Mouse (Mus musculus): Measurements from ENCODE around the gene Teddm2. TPM values are rescaled to one million over a fixed set of nuclear protein-coding genes. Genes with fewer than 3 reads are reported as not detected.

The Teddm2 gene
- polyA plus RNA-seq, 1 experiment from 2014 or later: 0.67 TPM

DNA sequence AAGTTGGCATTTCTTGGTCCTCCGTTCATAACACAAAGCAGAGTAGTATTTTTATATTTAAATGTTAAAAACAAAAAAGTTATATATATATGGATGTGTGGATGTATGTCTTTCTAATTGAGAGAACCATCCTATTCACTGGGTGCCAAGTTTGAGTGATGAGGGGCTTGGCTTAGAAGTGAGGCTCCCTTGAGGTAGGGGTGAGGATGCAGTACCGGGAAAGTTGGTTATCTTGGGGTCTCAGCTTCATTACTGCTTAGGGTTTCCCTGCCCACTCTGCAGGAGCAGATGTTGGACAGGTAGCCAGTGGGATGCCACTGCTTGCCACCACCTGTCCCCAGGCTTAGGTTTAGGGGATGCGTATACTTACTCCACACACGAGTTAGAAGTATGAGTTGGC is 8.7 kb upstream of the Teddm2 start:
- H3K27me3 ChIP-seq (ENCODE audit: insufficient read depth, low read length): no peaks in the 10 kb centered on the region
- no peak overlapping the region for H3K4me3 ChIP-seq (ENCODE audit: low read length)
- no peaks in the 10 kb centered on the region for H3K9me3 ChIP-seq (ENCODE audit: low read length)
- WGBS: 82% methylated on average over 4 of the region's 4 CpGs
- H3K4me1 ChIP-seq (ENCODE audit: insufficient read depth, low read length): 0 out of 2 replicates have a peak, but pooled peaks cover 4% of the 10 kb centered on the region
- ATAC-seq (ENCODE audit: low FRiP score, low TSS enrichment): no peak
- H3K9ac ChIP-seq (replicated peaks; ENCODE audit: low read length): no peak overlapping the region
- H3K36me3 ChIP-seq (ENCODE audit: insufficient read depth, low read length): peaks cover 57% of the 10 kb centered on the region
- no peak overlapping the region for H3K27ac ChIP-seq (ENCODE audit: low read length)
- H3K4me2 ChIP-seq (replicated peaks; ENCODE audit: low read depth, low read length): no peak overlapping the region

DNA sequence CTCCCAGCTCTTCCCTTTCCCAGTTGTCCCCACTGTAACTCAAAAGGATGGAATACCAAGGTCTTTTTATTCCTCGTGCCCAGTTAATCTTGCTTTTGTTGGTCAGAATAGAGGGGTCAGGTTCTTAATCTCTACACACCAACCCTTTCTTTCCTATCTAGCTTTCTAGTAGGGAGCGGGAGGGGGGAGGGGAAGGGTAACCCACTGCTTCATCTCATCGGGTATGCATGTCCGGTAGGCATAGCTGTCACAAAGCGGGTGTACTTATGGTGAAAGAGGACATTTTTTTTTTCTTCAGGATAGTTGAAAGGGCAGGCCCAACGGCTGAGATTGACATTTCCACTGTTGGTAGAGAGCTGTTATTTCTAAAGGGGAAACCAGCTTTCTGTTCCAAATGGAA is 8.2 kb upstream of the Teddm2 start:
- peaks cover 4% of the 10 kb centered on the region; the same call in 1 of the 2 replicates for H3K4me1 ChIP-seq (ENCODE audit: insufficient read depth, low read length)
- H3K9ac ChIP-seq (replicated peaks; ENCODE audit: low read length): no peak overlapping the region
- WGBS: 93% methylated on average over 6 of the region's 6 CpGs
- no peaks in the 10 kb centered on the region for H3K27me3 ChIP-seq (ENCODE audit: insufficient read depth, low read length)
- ATAC-seq (ENCODE audit: low FRiP score, low TSS enrichment): no peak
- H3K36me3 ChIP-seq (ENCODE audit: insufficient read depth, low read length): peaks cover 63% of the 10 kb centered on the region
- no peaks in the 10 kb centered on the region for H3K9me3 ChIP-seq (ENCODE audit: low read length)
- H3K27ac ChIP-seq (ENCODE audit: low read length): no peak overlapping the region
- no peak overlapping the region for H3K4me3 ChIP-seq (ENCODE audit: low read length)
- no peak overlapping the region for H3K4me2 ChIP-seq (replicated peaks; ENCODE audit: low read depth, low read length)

DNA sequence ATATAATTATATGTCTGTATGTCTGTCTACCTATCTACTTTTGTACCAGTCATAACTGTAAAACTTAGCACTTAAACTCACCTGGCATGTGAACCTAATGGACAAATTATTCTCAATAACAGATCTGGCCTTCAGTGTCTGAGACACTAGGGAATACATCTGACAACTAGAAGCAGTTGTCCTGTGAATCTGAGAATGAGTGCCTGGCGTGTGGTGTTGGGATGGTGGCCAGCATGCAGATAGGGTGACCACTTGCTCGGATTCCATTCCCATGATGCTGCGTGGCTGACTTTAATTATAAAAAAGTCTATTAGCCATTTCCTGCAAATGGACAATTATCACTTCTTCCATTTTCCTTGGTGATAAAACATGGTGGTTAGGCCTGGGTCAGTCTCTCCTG is 5.9 kb upstream of the Teddm2 start:
- Histone ChIP-seq H3K4me2 (replicated peaks; ENCODE audit: low read depth, low read length) (no peak overlapping the region), H3K27me3 (ENCODE audit: insufficient read depth, low read length) (no peaks in the 10 kb centered on the region), H3K36me3 (ENCODE audit: insufficient read depth, low read length) (peaks cover 68% of the 10 kb centered on the region), H3K9me3 (ENCODE audit: low read length) (no peaks in the 10 kb centered on the region), H3K4me1 (ENCODE audit: insufficient read depth, low read length) (peaks cover 15% of the 10 kb centered on the region), H3K9ac (replicated peaks; ENCODE audit: low read length) (no peak overlapping the region), H3K27ac (ENCODE audit: low read length) (no peak overlapping the region), H3K4me3 (ENCODE audit: low read length) (no peak overlapping the region)
- ATAC-seq (ENCODE audit: low FRiP score, low TSS enrichment): no peak
- 97% methylated on average over 3 of the region's 3 CpGs for WGBS

DNA sequence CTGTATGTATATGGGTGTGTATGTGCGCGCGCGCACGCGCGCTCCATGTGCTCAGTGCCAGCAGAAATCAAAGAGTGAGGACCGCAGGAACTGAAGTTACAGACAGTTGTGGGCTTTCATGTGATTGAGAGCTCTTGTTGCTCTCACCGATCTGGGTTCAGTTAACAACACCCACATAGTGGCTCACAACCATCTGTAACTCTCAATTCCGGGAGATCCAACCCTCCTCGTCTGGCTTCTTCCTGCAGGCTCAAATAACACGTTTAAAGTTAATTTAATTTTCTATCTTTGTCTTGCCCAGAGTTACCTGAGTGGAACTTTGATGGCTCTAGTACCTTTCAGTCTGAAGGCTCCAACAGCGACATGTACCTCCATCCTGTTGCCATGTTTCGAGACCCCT is 4.2 kb upstream of the Teddm2 start:
- Histone ChIP-seq H3K4me1 (ENCODE audit: insufficient read depth, low read length) (peaks cover 15% of the 10 kb centered on the region), H3K27ac (ENCODE audit: low read length) (no peak overlapping the region), H3K9me3 (ENCODE audit: low read length) (no peaks in the 10 kb centered on the region), H3K4me2 (replicated peaks; ENCODE audit: low read depth, low read length) (no peak overlapping the region), H3K4me3 (ENCODE audit: low read length) (no peak overlapping the region), H3K27me3 (ENCODE audit: insufficient read depth, low read length) (no peaks in the 10 kb centered on the region), H3K36me3 (ENCODE audit: insufficient read depth, low read length) (peaks cover 63% of the 10 kb centered on the region), H3K9ac (replicated peaks; ENCODE audit: low read length) (no peak overlapping the region)
- no peak for ATAC-seq (ENCODE audit: low FRiP score, low TSS enrichment)
- WGBS: 88% methylated on average over 14 of the region's 14 CpGs

DNA sequence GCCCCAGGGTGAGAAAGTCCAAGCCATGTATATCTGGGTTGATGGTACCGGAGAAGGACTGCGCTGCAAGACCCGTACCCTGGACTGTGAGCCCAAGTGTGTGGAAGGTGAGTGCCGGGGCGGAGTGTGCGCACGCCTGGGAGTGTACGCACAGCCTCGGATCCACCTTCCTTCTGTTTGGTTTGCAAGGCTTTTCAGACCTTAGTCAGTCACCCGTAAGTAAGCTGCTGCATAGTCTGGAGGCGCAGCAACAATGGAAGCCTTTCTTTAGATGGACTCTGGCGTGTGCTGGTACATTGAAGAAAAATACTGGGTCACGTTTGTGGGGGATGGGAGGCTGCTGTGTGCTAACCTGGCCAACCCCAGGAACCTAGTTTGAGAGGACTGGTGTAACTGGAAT is 3.0 kb upstream of the Teddm2 start:
- Histone ChIP-seq H3K27me3 (ENCODE audit: insufficient read depth, low read length) (no peaks in the 10 kb centered on the region), H3K9me3 (ENCODE audit: low read length) (no peaks in the 10 kb centered on the region), H3K27ac (ENCODE audit: low read length) (no peak overlapping the region), H3K4me2 (replicated peaks; ENCODE audit: low read depth, low read length) (no peak overlapping the region), H3K9ac (replicated peaks; ENCODE audit: low read length) (no peak overlapping the region), H3K4me1 (ENCODE audit: insufficient read depth, low read length) (peaks cover 12% of the 10 kb centered on the region), H3K4me3 (ENCODE audit: low read length) (no peak overlapping the region), H3K36me3 (ENCODE audit: insufficient read depth, low read length) (peaks cover 53% of the 10 kb centered on the region)
- WGBS: 86% methylated on average over 13 of the region's 13 CpGs
- ATAC-seq (ENCODE audit: low FRiP score, low TSS enrichment): no peak

DNA sequence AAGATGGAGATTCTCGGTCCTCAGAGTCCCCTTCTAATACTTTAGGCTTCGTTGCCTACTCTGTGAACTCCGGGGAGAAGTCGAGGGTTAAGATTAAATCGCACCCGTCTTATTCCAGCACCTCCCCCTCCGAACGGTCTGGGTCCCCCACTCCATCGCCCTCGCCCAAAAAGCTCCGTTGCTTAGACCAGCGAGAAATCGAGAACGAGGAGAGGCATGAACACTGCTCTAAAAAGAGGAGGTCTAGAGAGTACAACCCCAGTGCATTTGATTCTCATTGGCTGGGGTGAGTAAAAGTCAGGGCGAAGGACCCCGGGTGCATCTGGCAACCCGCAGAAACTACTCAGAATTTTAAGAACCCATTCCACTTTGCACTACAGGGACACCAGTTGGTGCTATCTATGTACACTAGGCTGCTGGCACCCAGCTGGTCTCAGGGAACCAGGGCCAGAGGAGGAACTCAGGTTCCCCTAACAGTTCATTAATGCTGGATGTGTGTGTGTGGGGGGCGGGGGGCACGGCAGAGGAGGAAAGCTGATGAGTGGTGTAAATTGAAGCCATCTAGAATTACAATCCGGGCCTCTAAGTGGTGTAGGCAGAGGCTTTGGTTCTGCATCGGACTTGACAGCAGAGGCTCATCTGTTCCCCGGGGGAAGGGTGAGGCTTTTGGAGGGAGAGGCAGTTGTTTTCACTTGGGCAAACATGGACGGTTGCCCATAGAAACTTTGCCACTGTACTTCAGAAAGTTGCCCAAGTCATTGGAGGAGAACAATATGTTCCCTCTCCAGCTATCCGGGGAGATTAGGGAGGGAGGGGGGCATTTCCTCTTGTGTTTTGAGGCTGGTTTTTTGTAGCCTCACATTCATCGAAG is 1.1 kb upstream of the Teddm2 start:
- Histone ChIP-seq H3K27ac (ENCODE audit: low read length) (peak overlapping the region; percentile 96), H3K9ac (replicated peaks; ENCODE audit: low read length) (peak overlapping the region; percentile 89), H3K27me3 (ENCODE audit: insufficient read depth, low read length) (no peaks in the 10 kb centered on the region), H3K4me2 (replicated peaks; ENCODE audit: low read depth, low read length) (peak overlapping the region; percentile 84), H3K9me3 (ENCODE audit: low read length) (no peaks in the 10 kb centered on the region), H3K36me3 (ENCODE audit: insufficient read depth, low read length) (peaks cover 34% of the 10 kb centered on the region), H3K4me1 (ENCODE audit: insufficient read depth, low read length) (peaks cover 12% of the 10 kb centered on the region), H3K4me3 (ENCODE audit: low read length) (peak overlapping the region; percentile 86)
- 1% methylated on average over 25 of the region's 25 CpGs for WGBS
- ATAC-seq (ENCODE audit: low FRiP score, low TSS enrichment): no peak

DNA sequence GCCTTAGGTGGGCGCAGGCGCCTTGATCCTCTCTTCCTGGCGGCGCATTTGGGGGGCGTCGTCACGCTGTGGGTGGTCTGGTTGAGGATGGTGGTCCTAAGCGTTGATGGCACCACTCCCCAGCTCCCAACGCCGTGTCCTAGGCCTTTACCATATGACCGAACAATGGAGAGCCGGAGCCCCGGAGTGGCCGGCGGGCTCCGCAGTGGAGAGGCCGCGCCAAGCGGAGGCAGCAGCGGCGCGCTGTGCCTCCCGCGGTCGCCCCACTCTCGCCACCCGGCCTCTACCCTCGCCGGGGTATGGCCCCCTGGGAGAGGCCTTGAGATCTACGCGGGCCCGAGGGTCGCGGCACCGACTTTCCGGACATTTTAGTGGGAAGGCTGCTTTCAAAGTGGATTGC is 353 bp upstream of the Teddm2 start:
- peak; percentile 17 for ATAC-seq (ENCODE audit: low FRiP score, low TSS enrichment)
- Histone ChIP-seq H3K36me3 (ENCODE audit: insufficient read depth, low read length) (peaks cover 27% of the 10 kb centered on the region), H3K27me3 (ENCODE audit: insufficient read depth, low read length) (no peaks in the 10 kb centered on the region), H3K4me3 (ENCODE audit: low read length) (peak overlapping the region; percentile 86), H3K9ac (replicated peaks; ENCODE audit: low read length) (peak overlapping the region; percentile 89), H3K27ac (ENCODE audit: low read length) (peak overlapping the region; percentile 96), H3K4me2 (replicated peaks; ENCODE audit: low read depth, low read length) (peak overlapping the region; percentile 84), H3K4me1 (ENCODE audit: insufficient read depth, low read length) (peaks cover 12% of the 10 kb centered on the region), H3K9me3 (ENCODE audit: low read length) (no peaks in the 10 kb centered on the region)
- 0% methylated on average over 30 of the region's 36 CpGs for WGBS

DNA sequence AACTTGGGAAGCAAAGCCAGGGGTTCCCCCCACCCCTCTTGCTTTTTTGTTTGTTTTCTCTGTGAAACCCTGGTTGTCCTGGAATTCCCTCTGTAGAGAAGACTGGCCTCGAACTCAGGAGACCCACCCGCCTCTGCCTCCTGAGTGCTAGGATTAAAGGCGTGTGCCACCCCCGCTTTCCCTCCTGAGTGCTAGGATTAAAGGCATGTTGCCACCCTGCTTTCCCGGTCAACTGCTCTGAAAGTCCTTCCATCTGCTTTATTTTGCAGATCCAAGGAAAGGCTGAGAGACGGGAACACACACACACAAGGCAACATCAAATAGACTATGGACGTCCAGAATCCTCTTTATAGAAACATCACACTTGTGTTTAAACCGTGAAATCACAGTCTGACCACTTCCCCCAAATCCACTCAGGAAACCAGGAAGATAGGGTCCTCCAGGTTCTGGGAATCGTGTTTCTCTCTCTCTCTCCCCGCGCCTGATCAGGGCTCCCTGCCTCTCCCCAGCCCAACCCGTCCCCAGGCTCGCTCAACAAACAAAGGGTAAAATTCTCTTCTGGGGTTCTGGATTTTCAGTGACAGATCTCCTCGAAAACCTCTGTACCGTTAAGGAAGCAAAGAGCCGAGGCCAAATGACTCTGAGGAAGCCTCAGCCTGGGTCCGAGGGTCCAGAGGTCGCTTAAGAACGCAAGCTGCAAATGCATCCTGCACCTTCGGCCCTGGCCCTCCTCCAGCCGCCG is 868 bp downstream of the Teddm2 start:
- no peaks in the 10 kb centered on the region for H3K9me3 ChIP-seq (ENCODE audit: low read length)
- peaks cover 12% of the 10 kb centered on the region for H3K4me1 ChIP-seq (ENCODE audit: insufficient read depth, low read length)
- peak overlapping the region; percentile 87 for H3K27ac ChIP-seq (ENCODE audit: low read length)
- H3K4me2 ChIP-seq (replicated peaks; ENCODE audit: low read depth, low read length): peak overlapping the region; percentile 84
- peak overlapping the region; percentile 71 for H3K9ac ChIP-seq (replicated peaks; ENCODE audit: low read length)
- H3K4me3 ChIP-seq (ENCODE audit: low read length): peak overlapping the region; percentile 86
- peak; percentile 25 for ATAC-seq (ENCODE audit: low FRiP score, low TSS enrichment)
- peaks cover 15% of the 10 kb centered on the region for H3K36me3 ChIP-seq (ENCODE audit: insufficient read depth, low read length)
- 19% methylated on average over 22 of the region's 22 CpGs for WGBS
- no peaks in the 10 kb centered on the region for H3K27me3 ChIP-seq (ENCODE audit: insufficient read depth, low read length)

DNA sequence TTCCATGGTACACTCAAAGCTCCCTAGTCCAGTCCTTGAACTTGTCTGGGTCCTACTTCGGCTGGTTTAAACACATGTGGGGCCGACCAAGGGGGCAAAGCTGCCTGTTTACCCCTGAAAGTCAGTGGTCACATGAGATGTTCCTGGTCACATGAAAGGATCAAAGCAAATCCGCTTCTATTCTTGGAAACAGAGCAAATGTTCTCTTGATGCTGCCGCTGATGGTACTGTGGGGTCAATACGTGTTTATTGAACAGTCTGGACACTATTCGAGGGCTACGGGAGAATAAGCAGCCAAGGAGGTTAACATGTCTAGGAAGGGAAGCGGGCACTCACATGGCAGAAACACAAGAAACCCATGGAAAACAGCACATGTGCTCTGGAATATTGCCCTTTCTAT is 2.8 kb downstream of the Teddm2 start:
- WGBS: 84% methylated on average over 8 of the region's 8 CpGs
- H3K4me3 ChIP-seq (ENCODE audit: low read length): no peak overlapping the region
- no peak for ATAC-seq (ENCODE audit: low FRiP score, low TSS enrichment)
- H3K9me3 ChIP-seq (ENCODE audit: low read length): no peaks in the 10 kb centered on the region
- no peak overlapping the region for H3K4me2 ChIP-seq (replicated peaks; ENCODE audit: low read depth, low read length)
- H3K4me1 ChIP-seq (ENCODE audit: insufficient read depth, low read length): peaks cover 12% of the 10 kb centered on the region
- no peaks in the 10 kb centered on the region for H3K27me3 ChIP-seq (ENCODE audit: insufficient read depth, low read length)
- no peak overlapping the region for H3K9ac ChIP-seq (replicated peaks; ENCODE audit: low read length)
- H3K27ac ChIP-seq (ENCODE audit: low read length): no peak overlapping the region
- H3K36me3 ChIP-seq (ENCODE audit: insufficient read depth, low read length): no peaks in the 10 kb centered on the region

DNA sequence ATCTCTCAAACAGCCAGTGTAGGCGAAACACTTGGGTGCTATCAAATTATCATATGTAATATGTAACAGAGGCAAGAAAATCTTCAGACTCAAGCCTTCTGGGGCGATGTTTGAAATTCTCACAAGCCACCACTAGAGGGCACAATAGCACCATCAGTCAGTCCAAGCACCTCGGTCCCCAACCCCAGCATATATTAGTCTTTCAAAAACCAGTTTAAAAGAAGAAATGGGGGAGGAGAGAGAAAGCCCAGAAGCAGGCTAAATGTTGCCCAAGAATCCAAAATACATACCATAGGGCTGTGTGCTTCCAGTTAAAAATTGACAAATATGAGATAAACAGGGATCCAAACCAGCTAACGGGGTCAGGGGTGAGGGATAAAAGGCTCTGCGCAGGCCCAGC is 5.0 kb downstream of the Teddm2 start:
- WGBS: 37% methylated on average over 5 of the region's 5 CpGs
- Histone ChIP-seq H3K4me3 (ENCODE audit: low read length) (no peak overlapping the region), H3K4me2 (replicated peaks; ENCODE audit: low read depth, low read length) (no peak overlapping the region), H3K9me3 (ENCODE audit: low read length) (no peaks in the 10 kb centered on the region), H3K27ac (ENCODE audit: low read length) (no peak overlapping the region), H3K9ac (replicated peaks; ENCODE audit: low read length) (no peak overlapping the region), H3K36me3 (ENCODE audit: insufficient read depth, low read length) (no peaks in the 10 kb centered on the region), H3K27me3 (ENCODE audit: insufficient read depth, low read length) (no peaks in the 10 kb centered on the region), H3K4me1 (ENCODE audit: insufficient read depth, low read length) (no peaks in the 10 kb centered on the region)
- no peak for ATAC-seq (ENCODE audit: low FRiP score, low TSS enrichment)

Data from kidney, embryonic 16.5 days (tissue).